Comparison of ENCODE assay signal across 24 mouse cellular contexts in the genomic region with DNA sequence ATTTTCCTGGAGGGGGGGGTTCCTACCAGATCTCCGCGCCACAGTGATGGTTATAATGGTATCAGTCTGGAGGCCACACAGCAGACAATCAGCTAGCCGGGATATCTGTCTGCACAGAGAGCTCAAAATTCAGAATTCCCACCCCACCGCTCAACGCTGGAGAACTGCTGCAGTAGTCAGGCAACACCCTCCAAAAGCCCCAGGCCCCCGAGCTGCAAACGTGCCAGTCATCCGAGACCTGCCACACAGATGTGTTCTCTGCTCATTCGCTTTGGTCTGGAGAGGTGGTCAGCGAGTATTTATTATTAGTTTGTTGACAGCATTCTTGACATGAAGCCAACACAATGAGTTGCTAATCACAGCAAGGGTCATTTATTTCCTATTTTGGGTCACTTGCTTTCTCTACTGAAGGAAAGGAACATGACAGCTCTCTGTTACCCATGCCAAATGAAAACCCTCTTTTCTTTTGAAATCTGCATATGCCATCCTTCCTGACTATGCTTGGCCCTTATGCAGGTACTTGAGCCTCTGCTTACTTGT.
DNase-seq lines count a peak whose midpoint lies in the region; ATAC-seq and TF ChIP-seq lines count a peak whose summit lies in the region.
"Had no signal": no experiment of that assay in that cellular context is flagged by ENCODE, and none has a peak within 500 bp of the region (broad histone marks: within the 10 kb centered on the region; RNA-seq: fewer than 3 reads in every experiment).

No protein-coding gene starts in this region.

- no peaks in the 10 kb centered on the region for H3K9me3 ChIP-seq in heart, embryonic 14.5 days (ENCODE audit: control insufficient read depth, low read length)
- H3K9me3 ChIP-seq in heart, embryonic 12.5 days (replicated peaks) = no peaks in the 10 kb centered on the region
- no peaks in the 10 kb centered on the region for H3K9me3 ChIP-seq in hindbrain, postnatal 0 days (ENCODE audit: low read length)
- no peaks in the 10 kb centered on the region for H3K9me3 ChIP-seq in hindbrain, embryonic 10.5 days
- H3K9me3 ChIP-seq: forebrain, embryonic 13.5 days; G1E; limb, embryonic 10.5 days; liver, embryonic 15.5 days; midbrain, embryonic 12.5 days had no signal

- H3K4me1 ChIP-seq in heart, embryonic 14.5 days (ENCODE audit: control insufficient read depth in 2 of 2, insufficient read depth in 2 of 2, low read length in 2 of 2) = peaks cover 6 to 8% of the 10 kb centered on the region in 2 experiments; a peak in 3 of 4 replicates
- H3K4me1 ChIP-seq in heart, embryonic 12.5 days (replicated peaks) = 0 out of 2 replicates have a peak, but pooled peaks cover 4% of the 10 kb centered on the region
- H3K4me1 ChIP-seq in hindbrain, postnatal 0 days (ENCODE audit: insufficient read depth, low read length) = no peaks in the 10 kb centered on the region
- peaks cover 6% of the 10 kb centered on the region; the same call in 1 of the 2 replicates for H3K4me1 ChIP-seq in hindbrain, embryonic 10.5 days (replicated peaks)
- H3K4me1 ChIP-seq: limb, embryonic 10.5 days; liver, embryonic 15.5 days; midbrain, embryonic 12.5 days had no signal

- TF ChIP-seq CTCF in hindbrain, postnatal 0 days (IDR thresholded peaks at IDR 0.05; ENCODE audit: low read depth) = no peak

- no peaks in the 10 kb centered on the region for H3K36me3 ChIP-seq in heart, embryonic 14.5 days (ENCODE audit: control insufficient read depth, insufficient read depth, low read length)
- H3K36me3 ChIP-seq in heart, embryonic 12.5 days = no peaks in the 10 kb centered on the region
- no peaks in the 10 kb centered on the region for H3K36me3 ChIP-seq in hindbrain, postnatal 0 days (ENCODE audit: insufficient read depth, low read length)
- H3K36me3 ChIP-seq in hindbrain, embryonic 10.5 days = no peaks in the 10 kb centered on the region
- H3K36me3 ChIP-seq: G1E; limb, embryonic 10.5 days; liver, embryonic 15.5 days; midbrain, embryonic 12.5 days had no signal

- 44% methylated on average over 10 of the region's 10 CpGs for WGBS in heart, embryonic 14.5 days
- whole genome bisulfite sequencing in heart, embryonic 12.5 days = 74% methylated on average over 10 of the region's 10 CpGs
- 64% methylated on average over 10 of the region's 10 CpGs for WGBS in hindbrain, postnatal 0 days
- WGBS in hindbrain, embryonic 10.5 days = 82% methylated on average over 10 of the region's 10 CpGs

- H3K27me3 ChIP-seq in heart, embryonic 14.5 days (ENCODE audit: control insufficient read depth, insufficient read depth, low read length) = no peaks in the 10 kb centered on the region
- H3K27me3 ChIP-seq in heart, embryonic 12.5 days (replicated peaks) = no peaks in the 10 kb centered on the region
- H3K27me3 ChIP-seq in hindbrain, postnatal 0 days (ENCODE audit: insufficient read depth, low read length) = no peaks in the 10 kb centered on the region
- H3K27me3 ChIP-seq in hindbrain, embryonic 10.5 days (ENCODE audit: insufficient read depth, poor library complexity, severe bottlenecking) = no peaks in the 10 kb centered on the region
- H3K27me3 ChIP-seq: CH12.LX; forebrain, embryonic 13.5 days; liver, embryonic 15.5 days; midbrain, embryonic 12.5 days had no signal

- no peak for ATAC-seq in heart, embryonic 14.5 days (ENCODE audit: insufficient number of reproducible peaks, insufficient read depth, low FRiP score, low read depth)
- ATAC-seq in heart, embryonic 12.5 days (ENCODE audit: insufficient number of reproducible peaks, low FRiP score) = no peak
- peak; percentile 53 for ATAC-seq in hindbrain, postnatal 0 days
- ATAC-seq: activated CD4-positive, CD25-positive, alpha-beta regulatory T cell, adult 4 months; forebrain, embryonic 13.5 days; inflammation-experienced regulatory T-cells, adult 6 months had no signal

- H3K4me2 ChIP-seq in heart, embryonic 14.5 days (ENCODE audit: low read length) = peak overlapping the region; percentile 23; the same call in 1 of the 2 replicates
- no peak overlapping the region for H3K4me2 ChIP-seq in heart, embryonic 12.5 days
- H3K4me2 ChIP-seq in hindbrain, postnatal 0 days (ENCODE audit: low read depth, low read length) = 0 out of 2 replicates have a peak overlapping the region, but pooled peaks have one; percentile 16
- H3K4me2 ChIP-seq: forebrain, embryonic 13.5 days; liver, embryonic 15.5 days; midbrain, embryonic 12.5 days had no signal

- H3K27ac ChIP-seq in heart, embryonic 14.5 days (replicated peaks in 1 of 2; ENCODE audit: control insufficient read depth in 1 of 2, insufficient read depth in 1 of 2, low read depth in 2 of 2, low read length in 2 of 2) = 0 out of 4 replicates have a peak overlapping the region, but pooled peaks of 1 of the 2 experiments have one; percentile 6
- no peak overlapping the region for H3K27ac ChIP-seq in heart, embryonic 12.5 days (ENCODE audit: poor library complexity, severe bottlenecking)
- no peak overlapping the region for H3K27ac ChIP-seq in hindbrain, postnatal 0 days
- no peak overlapping the region for H3K27ac ChIP-seq in hindbrain, embryonic 10.5 days
- H3K27ac ChIP-seq: forebrain, embryonic 13.5 days; left cerebral cortex, adult 2 months; limb, embryonic 10.5 days; liver, embryonic 15.5 days; midbrain, embryonic 12.5 days had no signal

- no peak overlapping the region; a peak in 1 of 4 replicates for H3K4me3 ChIP-seq in heart, embryonic 14.5 days (ENCODE audit: control insufficient read depth in 1 of 2, insufficient read depth in 1 of 2, low read depth in 1 of 2, low read length in 2 of 2)
- no peak overlapping the region for H3K4me3 ChIP-seq in heart, embryonic 12.5 days
- no peak overlapping the region for H3K4me3 ChIP-seq in hindbrain, postnatal 0 days (ENCODE audit: low read length)
- no peak overlapping the region for H3K4me3 ChIP-seq in hindbrain, embryonic 10.5 days
- H3K4me3 ChIP-seq: forebrain, embryonic 13.5 days; left cerebral cortex, adult 2 months; limb, embryonic 10.5 days; liver, embryonic 15.5 days; midbrain, embryonic 12.5 days had no signal

- no peak overlapping the region for H3K9ac ChIP-seq in heart, embryonic 14.5 days (ENCODE audit: low read length)
- H3K9ac ChIP-seq in heart, embryonic 12.5 days = no peak overlapping the region
- H3K9ac ChIP-seq in hindbrain, postnatal 0 days (replicated peaks; ENCODE audit: low read length) = no peak overlapping the region
- H3K9ac ChIP-seq: forebrain, embryonic 13.5 days; liver, embryonic 15.5 days; midbrain, embryonic 12.5 days had no signal

- peak; percentile 49 for DNase-seq in hindbrain, postnatal 0 days (ENCODE audit: low spot score)
- no peak for DNase-seq in hindbrain, embryonic 10.5 days (ENCODE audit: low spot score)
- peak; percentile 78 for DNase-seq in retina, postnatal 1 day
- no peak for DNase-seq in retina, embryonic 14.5 days (ENCODE audit: low spot score)
- DNase-seq in embryo, embryonic 9.5 days (ENCODE audit: extremely low spot score) = no peak
- DNase-seq: adrenal gland, postnatal 10 days; B cell, adult 2 months; embryo, embryonic 11 days; kidney, adult 18-20 months; liver; right cerebral cortex, postnatal 25 days; spleen, adult 18-20 months; thymus, postnatal 14 days had no signal

Comparison
In these comparisons a context has a peak if more than half of its experiments do, and no peak if none do; other contexts are left out.
1. DNase-seq: peak in hindbrain, postnatal 0 days (single experiment) and retina, postnatal 1 day (single experiment); none in hindbrain, embryonic 10.5 days (single experiment), retina, embryonic 14.5 days (single experiment) and embryo, embryonic 9.5 days (single experiment).